Mouse (Mus musculus) spleen, postnatal 36 days (tissue): Measurements from ENCODE around the gene Hectd1.

Source experiments
- DNase-seq, 2 experiments: peaks; one replicate each; pipeline ENCODE4 v3.0.0; 2022; ENCODE audit warnings: low spot score in 2 of 2, mixed read lengths in 1 of 2

The Hectd1 gene

GRCm38 (mm10) chr12:51768702-51769101, 60.6 kb downstream of the Hectd1 start:
- DNase-seq, result no peak

- DNase-seq, result no peak
Observed at GRCm38 (mm10) chr12:51767454-51767853, 61.9 kb downstream of the Hectd1 start.

GRCm38 (mm10) chr12:51759374-51759773, 70.0 kb downstream of the Hectd1 start:
- DNase-seq, result no peak

- no peak for DNase-seq
Observed at GRCm38 (mm10) chr12:51756599-51756961, 72.8 kb downstream of the Hectd1 start.

GRCm38 (mm10) chr12:51755938-51756598, 73.3 kb downstream of the Hectd1 start:
- DNase-seq, result no peak

- DNase-seq, result no peak
Observed at GRCm38 (mm10) chr12:51747348-51747747, 82.0 kb downstream of the Hectd1 start.

GRCm38 (mm10) chr12:51744957-51745356, 84.4 kb downstream of the Hectd1 start:
- no peak for DNase-seq

- DNase-seq, result no peak
Observed at GRCm38 (mm10) chr12:51741690-51742089, 87.6 kb downstream of the Hectd1 start.

- DNase-seq, result no peak
Observed at GRCm38 (mm10) chr12:51736807-51737206, 92.5 kb downstream of the Hectd1 start.

- no peak for DNase-seq
Observed at GRCm38 (mm10) chr12:51736381-51736780, 93.0 kb downstream of the Hectd1 start.

- no peak for DNase-seq
Observed at GRCm38 (mm10) chr12:51735840-51736271, 93.5 kb downstream of the Hectd1 start.

GRCm38 (mm10) chr12:51734605-51735211, 94.6 kb downstream of the Hectd1 start:
- no peak for DNase-seq

GRCm38 (mm10) chr12:51729827-51730226, 99.5 kb downstream of the Hectd1 start:
- no peak for DNase-seq

GRCm38 (mm10) chr12:51729058-51729457, 100.3 kb downstream of the Hectd1 start:
- DNase-seq, result peak in 1 of 2 experiments; percentile 8

GRCm38 (mm10) chr12:51721836-51722235, 107.5 kb downstream of the Hectd1 start:
- no peak for DNase-seq

- DNase-seq, result no peak
Observed at GRCm38 (mm10) chr12:51718617-51719016, 110.7 kb downstream of the Hectd1 start.

GRCm38 (mm10) chr12:51712685-51713084, 116.7 kb downstream of the Hectd1 start:
- no peak for DNase-seq

- DNase-seq, result no peak
Observed at GRCm38 (mm10) chr12:51710154-51710553, 119.2 kb downstream of the Hectd1 start.

GRCm38 (mm10) chr12:51709741-51710140, 119.6 kb downstream of the Hectd1 start:
- no peak for DNase-seq

- DNase-seq, result no peak
Observed at GRCm38 (mm10) chr12:51708941-51709686, 120.2 kb downstream of the Hectd1 start.

- DNase-seq, result no peak
Observed at GRCm38 (mm10) chr12:51706673-51707235, 122.6 kb downstream of the Hectd1 start.

GRCm38 (mm10) chr12:51705778-51706177, 123.6 kb downstream of the Hectd1 start:
- DNase-seq, result no peak
